Mouse (Mus musculus) stomach, embryonic 14.5 days (tissue): ENCODE data around the gene Ankrd52. TPM values are rescaled to one million over a fixed set of nuclear protein-coding genes. Genes with fewer than 3 reads are reported as not detected.
A peak's percentile ranks its signal among the peaks of the same experiment; 100 is the strongest.

Experiments
- ATAC-seq: fragments of 200-750 bp; cut with Nextera tagmentation; 2 replicates; pipeline ENCODE4 v1.8.0; 2017; ENCODE audit warnings: low read depth, moderate TSS enrichment; ENCODE audit not compliant: insufficient number of reproducible peaks, insufficient read depth, low FRiP score
- H3K27ac ChIP-seq: fragments of 300-500 bp; sonication (generic); 2 replicates; pipeline ENCODE4 v1.5.1; 2014; ENCODE audit warnings: mild to moderate bottlenecking, low read length, moderate library complexity, mixed read lengths
- H3K27me3 ChIP-seq: fragments of 300-500 bp; sonication (generic); 2 replicates; pipeline ENCODE4 v1.6.1; 2014; ENCODE audit warnings: low read length, control low read depth, mixed read lengths; ENCODE audit not compliant: control insufficient read depth, insufficient read depth
- H3K36me3 ChIP-seq: fragments of 300-500 bp; sonication (generic); 2 replicates; pipeline ENCODE4 v1.6.1; 2014; ENCODE audit warnings: mild to moderate bottlenecking, control low read depth, low read length, moderate library complexity, mixed read lengths; ENCODE audit not compliant: control insufficient read depth, insufficient read depth
- H3K4me1 ChIP-seq: fragments of 300-500 bp; sonication (generic); 2 replicates; pipeline ENCODE4 v1.6.1; 2014; ENCODE audit warnings: low read length, control low read depth, mixed read lengths; ENCODE audit not compliant: control insufficient read depth, insufficient read depth
- H3K4me2 ChIP-seq: fragments of 300-500 bp; sonication (generic); replicated peaks from 2 replicates; pipeline ENCODE4 v1.6.1; 2014; ENCODE audit warnings: low read depth, low read length, control low read depth
- H3K4me3 ChIP-seq: fragments of 300-500 bp; sonication (generic); 2 replicates; pipeline ENCODE4 v1.5.1; 2014; ENCODE audit warnings: low read depth, low read length, control low read depth
- H3K9ac ChIP-seq: fragments of 300-500 bp; sonication (generic); replicated peaks from 2 replicates; pipeline ENCODE4 v1.6.1; 2014; ENCODE audit warnings: low read depth, mild to moderate bottlenecking, control low read depth, low read length, moderate library complexity, mixed read lengths
- H3K9me3 ChIP-seq: fragments of 300-500 bp; sonication (generic); 2 replicates; pipeline ENCODE4 v1.6.1; 2016; ENCODE audit warnings: low read depth, low read length, control low read depth; ENCODE audit not compliant: control insufficient read depth
- whole genome bisulfite sequencing: fragments of 180-500 bp; shearing (Covaris S2); extraction: QIAGEN DNeasy Blood & Tissue Kit; methylation state at CpG from one replicate; pipeline ENCODE4 v1.1.7; 2014; 5-methylcytosine and 5-hydroxymethylcytosine counted together
- polyA plus RNA-seq: library from polyadenylated mRNA; unstranded; fragments of >200 nt; fragmentation: Nextera tagmentation; extraction: Ambion mirVana; gene quantifications from 2 replicates; pipeline ENCODE4 v1.2.1, GENCODE M21; 2014

Ankrd52 gene
- polyA plus RNA-seq, 1 experiment from 2014 or later, result 16.7 TPM

DNA sequence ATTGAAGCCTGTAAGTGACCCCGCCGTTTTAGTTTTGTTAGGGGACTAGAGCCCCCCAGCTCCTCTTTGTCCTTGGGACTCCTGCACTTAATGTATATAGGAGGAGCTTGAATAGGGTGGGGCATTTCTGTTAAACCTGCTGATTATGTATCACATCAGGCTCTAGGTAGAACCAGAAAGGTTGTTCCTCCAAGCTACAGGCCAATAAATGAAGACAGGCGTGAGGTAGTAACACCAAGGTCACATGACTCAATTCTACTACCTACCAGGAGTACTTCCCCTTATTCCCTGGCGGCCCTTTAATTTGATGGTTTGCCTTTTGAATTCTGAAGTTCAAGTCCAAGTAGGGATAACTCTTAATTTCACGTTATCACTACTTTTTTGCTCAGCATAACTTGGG is 38.5 kb upstream of the Ankrd52 start:
- no peak for ATAC-seq
- Histone ChIP-seq H3K27me3 (no peaks in the 10 kb centered on the region), H3K27ac (peak overlapping the region; percentile 94; the same call in 1 of the 2 replicates), H3K4me3 (peak overlapping the region; percentile 78), H3K4me1 (peaks cover 14% of the 10 kb centered on the region), H3K36me3 (no peaks in the 10 kb centered on the region), H3K9me3 (no peaks in the 10 kb centered on the region), H3K4me2 (peak overlapping the region; percentile 57), H3K9ac (peak overlapping the region; percentile 80)
- 20% methylated on average over 5 of the region's 5 CpGs for WGBS

DNA sequence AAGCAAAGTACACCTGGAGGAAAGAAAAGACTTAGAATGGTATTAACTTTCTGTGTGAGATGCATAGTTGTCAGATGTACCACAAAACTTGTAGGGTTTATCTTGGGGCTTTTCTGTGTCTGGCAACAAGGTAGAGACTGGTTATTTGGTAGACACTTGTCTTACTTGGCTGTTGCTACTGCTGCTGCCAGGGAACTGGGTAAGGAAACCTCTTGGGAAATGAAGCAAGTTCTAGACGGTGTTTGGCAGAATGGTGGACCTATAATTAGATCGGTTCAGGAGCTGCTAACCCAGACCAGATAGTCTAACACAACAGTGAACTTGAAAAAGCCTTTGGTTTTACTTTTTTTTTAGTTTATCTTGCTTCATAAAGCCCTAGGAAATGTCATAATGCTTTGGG is 38.0 kb upstream of the Ankrd52 start:
- peaks cover 14% of the 10 kb centered on the region for H3K4me1 ChIP-seq
- peak overlapping the region; percentile 57 for H3K4me2 ChIP-seq
- ATAC-seq, result no peak
- H3K27ac ChIP-seq, result no peak overlapping the region
- no peak overlapping the region for H3K9ac ChIP-seq
- no peaks in the 10 kb centered on the region for H3K27me3 ChIP-seq
- peak overlapping the region; percentile 78; the same call in 1 of the 2 replicates for H3K4me3 ChIP-seq
- WGBS, result 82% methylated on average over 2 of the region's 2 CpGs
- no peaks in the 10 kb centered on the region for H3K9me3 ChIP-seq
- H3K36me3 ChIP-seq, result no peaks in the 10 kb centered on the region

DNA sequence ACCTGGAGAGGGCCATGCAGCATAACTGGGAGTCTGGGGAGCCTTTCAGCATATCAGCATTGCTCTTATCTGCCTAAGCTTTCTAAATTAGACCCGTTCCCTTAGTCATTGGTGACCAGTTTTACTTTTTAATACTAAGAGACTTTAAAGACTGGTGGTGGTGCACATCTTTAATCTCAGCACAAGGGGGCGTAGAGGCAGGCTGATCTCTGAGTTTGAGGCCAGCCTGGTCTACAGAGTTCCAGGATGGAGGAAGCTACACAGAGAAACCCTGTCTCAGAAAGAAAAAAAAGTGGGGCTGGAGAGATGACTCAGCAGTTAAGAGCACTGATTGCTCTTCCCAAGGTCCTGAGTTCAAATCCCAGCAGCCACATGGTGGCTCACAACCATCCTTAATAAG is 36.7 kb upstream of the Ankrd52 start:
- no peak overlapping the region for H3K4me3 ChIP-seq
- no peak overlapping the region for H3K9ac ChIP-seq
- no peaks in the 10 kb centered on the region for H3K36me3 ChIP-seq
- 80% methylated on average over 2 of the region's 2 CpGs for WGBS
- no peak for ATAC-seq
- peaks cover 23% of the 10 kb centered on the region for H3K4me1 ChIP-seq
- no peak overlapping the region for H3K4me2 ChIP-seq
- H3K27ac ChIP-seq, result no peak overlapping the region
- no peaks in the 10 kb centered on the region for H3K9me3 ChIP-seq
- no peaks in the 10 kb centered on the region for H3K27me3 ChIP-seq

DNA sequence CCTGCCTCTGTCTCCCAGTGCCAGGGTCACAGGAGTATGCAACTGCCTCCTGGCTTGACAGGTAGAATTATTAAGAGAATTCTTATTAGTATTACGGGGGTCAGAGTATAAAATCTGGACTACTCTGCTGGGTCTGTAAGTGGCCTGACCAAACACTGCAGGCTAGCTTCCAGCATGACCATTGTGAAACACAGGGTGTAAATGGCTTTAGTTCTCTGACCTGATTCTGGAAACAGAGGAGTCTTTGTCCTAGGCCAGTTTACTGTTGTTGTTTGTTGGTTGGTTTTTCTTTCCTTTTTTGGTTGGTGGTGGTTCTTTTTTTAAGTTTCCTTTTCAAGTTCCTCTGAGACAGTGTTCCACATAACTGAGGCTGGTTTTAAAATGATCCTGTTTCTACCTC is 33.5 kb upstream of the Ankrd52 start:
- WGBS, result 93% methylated on average over 1 of the region's 1 CpGs

DNA sequence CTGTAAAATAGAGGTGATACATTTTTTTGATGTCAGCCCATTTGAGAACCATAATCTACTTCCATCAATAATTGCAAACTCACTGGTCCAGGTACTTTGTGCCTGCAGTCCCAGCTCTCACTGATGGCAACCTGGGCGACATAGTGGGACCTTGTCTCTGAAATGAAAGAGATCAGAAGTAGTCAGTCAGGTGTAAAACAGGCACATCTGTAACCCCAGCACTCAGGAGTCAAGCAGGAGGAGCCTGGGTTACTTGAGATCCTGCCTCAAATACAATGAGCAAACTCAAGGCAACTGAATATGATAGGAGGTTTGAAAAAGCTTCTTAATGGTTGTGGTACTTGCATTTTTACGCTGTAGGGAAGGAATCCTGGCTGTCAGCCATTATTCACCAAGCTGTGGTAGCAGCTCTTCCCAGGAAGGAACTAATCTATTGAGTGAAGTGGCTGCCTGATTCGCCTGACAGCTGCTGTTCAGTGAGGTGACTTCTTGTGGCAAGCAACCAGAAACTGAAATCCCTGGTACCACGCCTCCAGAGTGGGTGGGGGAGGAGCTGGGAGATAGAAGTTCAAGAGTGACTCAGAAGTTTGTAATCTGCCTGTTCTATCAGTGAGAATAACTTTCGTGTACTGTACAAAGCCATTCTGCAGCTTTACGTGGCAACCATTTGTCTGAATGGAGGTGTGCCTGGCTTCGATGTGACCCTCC is 32.2 kb upstream of the Ankrd52 start:
- Histone ChIP-seq H3K4me3 (no peak overlapping the region), H3K36me3 (peaks cover 3% of the 10 kb centered on the region; the same call in 1 of the 2 replicates), H3K27me3 (no peaks in the 10 kb centered on the region), H3K4me1 (peaks cover 10% of the 10 kb centered on the region), H3K9ac (no peak overlapping the region), H3K4me2 (peak overlapping the region; percentile 18; the same call in 1 of the 2 replicates), H3K9me3 (no peaks in the 10 kb centered on the region), H3K27ac (peak overlapping the region; percentile 75)
- ATAC-seq, result peak; percentile 81
- 20% methylated on average over 7 of the region's 7 CpGs for WGBS

More for the DNA sequence above, 33.5 kb upstream of the Ankrd52 start:
- no peaks in the 10 kb centered on the region for H3K9me3 ChIP-seq
- ATAC-seq, result no peak
- H3K27me3 ChIP-seq, result no peaks in the 10 kb centered on the region
- H3K4me1 ChIP-seq, result peaks cover 16% of the 10 kb centered on the region
- no peaks in the 10 kb centered on the region for H3K36me3 ChIP-seq
- H3K4me3 ChIP-seq, result no peak overlapping the region
- no peak overlapping the region for H3K4me2 ChIP-seq
- no peak overlapping the region for H3K27ac ChIP-seq
- no peak overlapping the region for H3K9ac ChIP-seq

DNA sequence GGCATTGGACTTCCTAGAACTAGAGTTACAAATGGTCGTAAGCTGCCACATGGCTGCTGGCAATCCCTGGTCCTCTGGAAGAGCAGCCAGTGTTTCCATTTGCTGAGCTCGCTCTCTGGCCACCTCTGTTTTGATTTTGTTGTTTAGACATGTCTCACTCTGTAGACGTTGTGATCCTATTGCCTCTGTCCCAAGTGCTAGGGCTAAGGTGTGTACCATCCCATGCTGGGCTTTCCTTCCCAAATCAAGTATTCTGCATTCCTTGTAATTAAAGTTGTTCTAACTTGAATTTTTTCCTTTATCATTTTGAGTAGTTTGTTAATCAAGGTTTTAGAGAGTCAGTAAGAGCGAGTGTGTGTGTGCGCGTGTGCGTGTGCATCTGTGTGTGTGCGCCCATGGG is 29.4 kb upstream of the Ankrd52 start:
- 86% methylated on average over 8 of the region's 8 CpGs for WGBS
- no peak overlapping the region for H3K9ac ChIP-seq
- H3K27me3 ChIP-seq, result no peaks in the 10 kb centered on the region
- H3K27ac ChIP-seq, result no peak overlapping the region
- no peak overlapping the region for H3K4me3 ChIP-seq
- no peak overlapping the region for H3K4me2 ChIP-seq
- H3K9me3 ChIP-seq, result no peaks in the 10 kb centered on the region
- H3K36me3 ChIP-seq, result peaks cover 23% of the 10 kb centered on the region
- no peak for ATAC-seq
- H3K4me1 ChIP-seq, result peaks cover 10% of the 10 kb centered on the region

DNA sequence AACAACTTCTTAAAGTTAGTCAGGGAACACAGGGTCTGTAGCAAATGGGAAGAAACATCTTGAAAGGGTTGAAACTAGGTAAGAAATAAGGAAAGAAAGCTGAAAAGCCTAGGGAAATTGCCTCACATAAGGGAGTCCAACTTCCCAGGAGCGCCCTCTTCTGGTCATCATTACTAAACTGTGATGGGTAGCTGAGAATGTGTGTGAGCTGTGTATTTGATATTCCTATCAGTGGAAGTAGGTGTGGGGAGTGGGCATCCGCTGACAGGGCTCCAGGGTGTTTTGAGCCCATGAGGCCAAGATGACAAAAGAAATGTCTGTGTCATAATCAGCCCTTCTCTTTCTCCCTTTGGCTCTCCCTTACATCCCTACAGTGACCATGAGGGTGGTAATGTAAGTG is 18.1 kb upstream of the Ankrd52 start:
- Histone ChIP-seq H3K4me2 (no peak overlapping the region), H3K36me3 (peaks cover 65% of the 10 kb centered on the region), H3K9me3 (no peaks in the 10 kb centered on the region), H3K27me3 (no peaks in the 10 kb centered on the region), H3K4me3 (no peak overlapping the region), H3K27ac (no peak overlapping the region), H3K4me1 (no peaks in the 10 kb centered on the region), H3K9ac (no peak overlapping the region)
- WGBS, result 43% methylated on average over 2 of the region's 2 CpGs
- ATAC-seq, result no peak

DNA sequence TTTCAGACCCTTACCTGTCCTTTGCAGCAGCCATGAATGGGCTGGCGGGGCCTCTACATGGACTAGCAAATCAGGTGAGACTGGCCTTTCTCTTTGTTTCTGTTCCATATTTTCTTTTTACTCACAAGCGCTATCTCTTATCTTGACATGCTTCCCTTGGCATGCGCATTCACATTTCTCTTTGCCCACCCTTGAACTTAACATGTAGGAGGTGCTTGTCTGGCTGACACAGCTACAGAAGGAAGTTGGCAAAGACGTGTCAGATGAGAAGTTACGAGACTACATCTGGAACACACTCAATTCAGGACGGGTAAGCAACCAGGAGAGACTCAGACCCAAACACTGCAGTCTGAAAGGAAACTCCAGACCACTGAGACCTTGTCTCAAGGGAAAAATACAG is 17.7 kb upstream of the Ankrd52 start:
- H3K27ac ChIP-seq, result no peak overlapping the region
- no peak for ATAC-seq
- no peak overlapping the region for H3K4me2 ChIP-seq
- H3K27me3 ChIP-seq, result no peaks in the 10 kb centered on the region
- no peak overlapping the region for H3K4me3 ChIP-seq
- 86% methylated on average over 6 of the region's 6 CpGs for WGBS
- peaks cover 61% of the 10 kb centered on the region for H3K36me3 ChIP-seq
- H3K9me3 ChIP-seq, result no peaks in the 10 kb centered on the region
- no peak overlapping the region for H3K9ac ChIP-seq
- no peaks in the 10 kb centered on the region for H3K4me1 ChIP-seq

DNA sequence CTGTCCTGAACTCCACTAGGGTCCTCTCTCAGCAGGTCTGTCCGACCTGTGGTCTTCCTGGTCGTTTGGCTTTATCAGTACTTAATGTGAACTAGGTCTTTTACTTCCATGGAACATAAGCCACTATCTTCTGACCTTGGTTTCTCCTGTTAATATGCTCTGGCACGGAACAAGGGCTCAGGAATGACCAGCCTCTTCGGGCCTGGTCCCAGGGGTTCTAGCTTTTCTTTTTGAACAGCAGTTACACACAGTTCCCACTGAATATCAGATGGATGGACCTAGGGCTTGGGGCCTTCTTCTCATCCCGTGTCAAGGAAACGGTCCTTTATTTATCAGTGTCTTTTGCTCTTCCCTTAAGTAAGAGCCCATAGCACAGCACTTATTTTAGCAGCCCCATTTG is 15.1 kb upstream of the Ankrd52 start:
- Histone ChIP-seq H3K4me2 (no peak overlapping the region), H3K4me3 (no peak overlapping the region), H3K36me3 (peaks cover 60% of the 10 kb centered on the region), H3K9ac (no peak overlapping the region), H3K27me3 (no peaks in the 10 kb centered on the region), H3K27ac (no peak overlapping the region), H3K4me1 (no peaks in the 10 kb centered on the region), H3K9me3 (no peaks in the 10 kb centered on the region)
- 89% methylated on average over 6 of the region's 6 CpGs for WGBS
- no peak for ATAC-seq
